Mouse (Mus musculus) gastrocnemius, postnatal 36 days (tissue): ENCODE results near the gene Cacng8. TPM values are rescaled to one million over a fixed set of nuclear protein-coding genes. Genes with fewer than 3 reads are reported as not detected.

Experiments used
- DNase-seq, 2 experiments: peaks; one replicate each; pipeline ENCODE4 v3.0.0; 2022
- intact Hi-C: fragments of 180-260 bp; cut with DNase I; formaldehyde crosslinking; loops from one replicate; pipeline ENCODE4 v1.15.1; 2025
- total RNA-seq, 2 experiments: library from RNA; stranded (reverse); gene quantifications; 2 replicates each; pipeline ENCODE4 v1.2.3; 2021

The Cacng8 gene
- total RNA-seq, 2 experiments from 2014 or later: not detected

DNA sequence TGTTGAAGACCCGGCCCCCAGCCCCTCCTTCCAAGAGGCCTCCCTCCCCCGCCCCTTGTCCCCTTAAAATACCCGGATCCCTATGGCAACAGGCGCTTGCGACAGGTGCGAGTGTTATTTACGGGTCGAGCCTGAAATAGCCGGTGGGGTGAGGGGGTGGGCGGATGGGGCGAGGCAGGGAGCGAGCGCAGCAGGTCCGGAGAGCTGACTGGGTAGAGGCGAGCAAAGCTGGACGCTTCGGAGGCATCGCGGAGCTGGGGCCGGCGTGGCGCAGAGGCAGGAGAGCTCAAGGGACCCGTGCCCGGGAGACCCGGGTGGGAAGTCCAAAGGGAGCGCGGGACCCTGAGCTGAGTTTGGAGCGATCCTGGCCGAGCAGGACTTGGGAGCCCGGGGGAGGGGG lies 32.9 kb downstream of the Cacng8 start:
- DNase-seq: peak; percentile 19 to 44
- intact Hi-C loops: no loop called here

DNA sequence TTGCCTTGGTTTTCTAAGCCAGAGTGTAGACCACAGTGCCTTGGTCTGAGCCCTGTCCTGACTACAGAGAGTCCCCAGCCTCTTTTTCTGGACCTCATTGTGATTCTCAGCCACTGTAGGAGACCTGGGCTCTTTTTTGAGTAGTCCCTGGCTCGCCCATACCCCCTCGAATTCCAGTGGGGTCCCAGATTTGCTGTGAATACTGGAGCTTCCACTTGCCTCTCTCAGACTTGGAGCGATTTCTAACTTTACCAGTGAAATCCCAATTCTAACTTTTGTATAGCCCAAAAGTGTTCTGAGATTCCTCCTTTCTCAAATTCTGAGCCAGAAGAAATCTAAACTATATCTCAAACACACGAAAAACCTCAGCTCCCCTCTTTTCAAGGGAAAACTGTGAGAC lies 33.4 kb downstream of the Cacng8 start, which contains the start of gene Cacng6:
Gene Cacng6, plus strand, starts transcription at position 301 of the 400 bp plus-strand sequence.
- intact Hi-C loops: no loop called here
- DNase-seq: no peak

DNA sequence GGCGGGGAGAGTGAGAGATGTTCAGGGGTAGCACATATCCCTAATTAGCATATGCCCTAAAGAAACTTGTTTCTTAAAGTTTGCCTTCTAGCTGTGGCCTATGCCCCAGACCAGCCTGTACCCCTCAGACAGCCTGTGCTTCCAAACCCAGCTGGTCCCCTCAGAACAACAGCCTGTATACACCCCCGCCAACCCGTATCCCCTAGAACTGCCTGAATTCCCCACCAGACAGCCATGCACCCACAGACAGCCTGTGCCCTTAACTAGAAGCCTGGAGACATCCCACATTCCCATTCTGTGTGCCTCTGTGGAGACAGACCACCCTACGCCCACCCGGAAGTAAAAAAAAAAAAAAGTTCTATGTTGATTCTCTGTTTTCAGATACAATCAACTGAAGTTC lies 34.7 kb downstream of the Cacng8 start:
- intact Hi-C loops: no loop called here
- no peak for DNase-seq

DNA sequence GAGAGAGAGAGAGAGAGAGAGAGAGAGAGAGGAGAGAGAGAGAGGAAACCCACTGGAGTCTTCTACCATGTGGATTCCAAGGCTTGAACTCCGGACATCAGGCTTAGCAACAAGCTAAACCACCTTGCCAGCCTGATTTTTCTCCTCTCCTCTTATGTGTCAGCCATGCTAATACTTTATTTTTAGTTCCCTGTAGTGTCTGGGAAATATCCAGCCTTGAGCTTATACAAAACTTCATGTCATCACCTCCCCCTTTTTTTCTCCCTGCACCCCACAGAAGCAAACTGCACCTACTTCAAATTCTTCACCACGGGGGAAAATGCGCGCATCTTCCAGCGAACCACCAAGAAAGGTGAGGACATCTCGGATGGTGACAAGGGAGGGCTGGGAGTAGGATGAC lies 39.7 kb downstream of the Cacng8 start:
- intact Hi-C loops: no loop called here
- DNase-seq: no peak

DNA sequence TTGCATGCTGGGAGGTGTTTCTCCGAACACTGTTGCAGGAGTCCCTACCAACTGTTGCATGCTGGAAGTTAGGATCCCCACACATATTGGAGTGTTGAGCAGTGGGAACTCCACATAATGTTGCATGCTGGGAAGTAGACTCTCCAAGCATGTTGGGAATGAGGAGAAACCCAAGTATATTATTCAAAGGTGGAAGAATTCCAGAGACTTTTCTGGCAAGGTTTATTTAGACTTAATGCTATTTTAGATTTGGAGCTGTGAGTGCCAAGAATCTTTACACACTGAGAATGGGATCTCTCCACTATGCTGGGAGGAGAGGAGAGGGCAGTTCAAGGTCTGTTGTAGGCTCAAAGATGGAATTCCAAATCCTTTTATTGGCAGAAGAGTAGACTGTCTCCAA lies 41.6 kb downstream of the Cacng8 start:
- intact Hi-C loops: no loop called here
- no peak for DNase-seq

DNA sequence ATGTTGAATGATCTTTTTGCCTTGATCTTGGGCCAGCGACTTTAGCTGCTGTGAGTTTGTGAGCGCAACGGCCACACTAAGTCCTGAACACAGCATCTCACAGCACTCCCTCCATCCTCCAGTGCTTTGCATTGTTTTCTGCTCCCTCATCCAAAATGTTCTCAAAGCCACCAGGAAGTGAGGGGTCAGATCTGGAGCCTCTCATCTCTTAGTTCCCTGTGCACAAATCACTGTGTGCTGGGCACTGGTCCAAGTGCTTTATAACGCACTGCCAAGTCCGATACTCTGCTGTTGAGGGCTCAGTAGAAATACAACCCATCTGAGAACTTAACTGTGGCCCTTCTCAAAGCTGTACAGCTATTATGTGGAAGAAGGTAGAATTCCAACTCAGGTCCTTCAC lies 47.5 kb downstream of the Cacng8 start:
- no peak for DNase-seq
- intact Hi-C loops: no loop called here

DNA sequence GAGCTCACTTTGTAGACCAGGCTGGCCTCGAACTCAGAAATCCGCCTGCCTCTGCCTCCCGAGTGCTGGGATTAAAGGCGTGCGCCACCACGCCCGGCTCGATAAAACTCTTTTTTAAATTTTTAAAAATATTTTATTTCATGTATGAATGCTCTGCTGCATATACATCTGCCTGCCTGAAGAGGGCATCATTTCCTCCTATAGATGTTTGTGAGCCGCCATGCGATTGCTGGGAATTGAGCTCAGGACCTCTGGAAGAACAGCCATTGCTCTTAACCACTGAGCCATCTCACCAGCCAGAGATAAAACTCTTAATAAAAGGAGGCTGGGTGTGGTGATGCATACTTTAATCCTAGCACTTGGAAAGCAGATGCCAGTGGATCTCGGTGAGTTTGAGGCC lies 49.5 kb downstream of the Cacng8 start:
- intact Hi-C loops: loop anchor here (5.0 kb wide), 1 partner anchor 38 kb away; no protein-coding TSS in a partner anchor
- DNase-seq: no peak

DNA sequence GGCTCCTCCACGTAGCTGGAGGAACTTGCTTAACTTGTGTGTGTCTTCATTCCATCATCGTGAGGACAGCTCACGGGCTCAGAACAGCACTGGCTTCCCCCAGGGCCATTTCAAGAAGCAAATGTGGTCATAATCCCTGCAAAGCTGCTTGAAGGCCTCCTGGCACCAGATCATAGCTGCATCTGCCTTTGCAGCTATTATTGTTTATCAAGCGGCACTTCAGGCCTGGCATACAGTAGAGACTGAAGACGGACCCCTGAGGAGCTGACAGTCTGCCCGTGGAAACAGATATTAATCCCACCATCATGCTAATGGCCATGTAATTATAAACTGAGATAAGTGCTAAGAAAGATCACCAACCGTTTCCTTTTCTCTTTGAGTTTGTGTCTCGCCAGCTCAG lies 50.0 kb downstream of the Cacng8 start:
- intact Hi-C loops: loop anchor here (5.0 kb wide), 1 partner anchor 38 kb away; no protein-coding TSS in a partner anchor
- no peak for DNase-seq

DNA sequence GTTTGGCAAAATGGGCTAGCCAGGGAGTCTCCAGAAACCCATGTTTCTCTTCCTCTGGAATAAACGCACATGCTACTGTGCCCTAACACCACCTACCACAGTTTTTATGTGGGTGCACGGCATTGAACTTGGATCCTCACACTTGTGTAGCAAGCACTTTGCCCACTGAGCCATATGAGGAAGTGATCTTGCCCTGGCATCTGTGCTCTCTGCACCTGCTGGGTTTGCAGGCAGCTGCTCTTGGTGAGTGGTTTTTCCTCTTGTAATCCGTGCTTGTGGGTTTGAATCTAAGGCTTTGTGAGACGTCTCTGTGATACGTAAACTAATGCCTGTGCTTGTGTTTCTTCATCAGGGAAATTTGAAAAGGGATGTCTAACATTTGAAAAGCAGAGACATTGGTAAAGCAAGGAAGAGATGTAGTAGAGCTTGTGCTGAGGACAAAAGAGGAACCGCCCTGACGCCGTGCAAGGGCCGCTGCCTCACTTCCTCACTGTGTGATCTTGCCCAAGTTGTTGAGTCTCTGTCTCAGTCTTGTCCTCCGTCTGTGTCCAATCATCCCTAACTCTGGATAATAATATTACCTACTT lies 52.1 kb downstream of the Cacng8 start:
- intact Hi-C loops: loop anchor here (5.0 kb wide), 1 partner anchor 40 kb away; no protein-coding TSS in a partner anchor
- DNase-seq: no peak

DNA sequence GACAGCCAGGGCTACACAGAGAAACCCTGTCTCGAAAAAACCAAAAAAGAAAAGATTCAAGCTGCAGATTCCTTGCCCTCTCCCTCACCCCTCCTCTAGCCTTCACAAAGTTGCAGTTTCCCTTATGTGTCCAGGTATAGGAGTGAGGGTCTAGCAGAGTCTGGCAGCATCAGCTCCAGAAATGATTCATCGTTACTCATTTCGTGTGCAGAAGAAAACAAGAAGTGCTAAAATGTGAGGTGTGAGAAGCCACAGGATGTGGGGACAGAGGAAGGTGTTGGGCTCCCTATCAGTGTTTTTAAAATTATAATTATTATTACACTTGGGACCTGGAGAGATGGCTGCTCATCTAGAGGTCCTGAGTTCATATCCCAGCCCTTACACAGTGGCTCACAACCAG lies 54.2 kb downstream of the Cacng8 start:
- no peak for DNase-seq
- intact Hi-C loops: loop anchor here (5.0 kb wide), 1 partner anchor 42 kb away; no protein-coding TSS in a partner anchor

DNA sequence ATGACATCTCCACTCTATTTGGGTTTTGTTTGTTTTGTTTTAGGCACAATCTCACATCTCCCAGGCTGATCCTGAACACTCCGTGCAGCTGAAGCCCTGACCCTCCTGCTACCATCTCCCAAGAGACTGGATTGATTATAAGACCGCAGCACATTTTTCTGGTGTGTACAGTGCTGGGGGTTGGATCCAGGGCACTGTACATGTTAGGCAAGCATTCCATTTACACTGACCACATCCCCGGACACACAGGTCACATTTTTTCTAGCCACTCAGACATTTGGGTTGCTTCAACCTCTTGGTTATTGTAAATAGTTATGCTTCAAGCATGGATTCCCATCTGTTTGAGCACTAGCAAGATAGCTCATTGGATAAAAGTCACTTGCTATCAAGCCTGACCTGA lies 56.1 kb downstream of the Cacng8 start:
- intact Hi-C loops: no loop called here
- no peak for DNase-seq

DNA sequence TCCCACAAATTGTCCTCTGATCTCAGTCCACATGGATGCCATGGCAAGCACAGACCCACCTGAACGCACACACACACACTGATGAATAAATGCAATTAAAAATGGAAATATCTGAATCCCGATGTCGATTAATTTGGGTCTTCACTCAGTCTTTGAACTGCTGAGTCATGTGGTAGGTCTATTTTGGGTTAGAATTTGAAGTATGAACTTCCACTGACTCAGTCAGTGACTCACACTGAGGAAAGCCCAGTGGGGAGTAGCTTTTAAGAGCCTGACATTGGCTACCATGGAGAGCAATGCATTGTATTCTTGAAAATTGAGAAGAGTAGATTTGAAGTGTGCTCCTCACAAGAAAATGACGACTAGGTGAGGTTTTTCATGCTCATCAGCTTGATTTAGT lies 56.5 kb downstream of the Cacng8 start:
- intact Hi-C loops: no loop called here
- no peak for DNase-seq

DNA sequence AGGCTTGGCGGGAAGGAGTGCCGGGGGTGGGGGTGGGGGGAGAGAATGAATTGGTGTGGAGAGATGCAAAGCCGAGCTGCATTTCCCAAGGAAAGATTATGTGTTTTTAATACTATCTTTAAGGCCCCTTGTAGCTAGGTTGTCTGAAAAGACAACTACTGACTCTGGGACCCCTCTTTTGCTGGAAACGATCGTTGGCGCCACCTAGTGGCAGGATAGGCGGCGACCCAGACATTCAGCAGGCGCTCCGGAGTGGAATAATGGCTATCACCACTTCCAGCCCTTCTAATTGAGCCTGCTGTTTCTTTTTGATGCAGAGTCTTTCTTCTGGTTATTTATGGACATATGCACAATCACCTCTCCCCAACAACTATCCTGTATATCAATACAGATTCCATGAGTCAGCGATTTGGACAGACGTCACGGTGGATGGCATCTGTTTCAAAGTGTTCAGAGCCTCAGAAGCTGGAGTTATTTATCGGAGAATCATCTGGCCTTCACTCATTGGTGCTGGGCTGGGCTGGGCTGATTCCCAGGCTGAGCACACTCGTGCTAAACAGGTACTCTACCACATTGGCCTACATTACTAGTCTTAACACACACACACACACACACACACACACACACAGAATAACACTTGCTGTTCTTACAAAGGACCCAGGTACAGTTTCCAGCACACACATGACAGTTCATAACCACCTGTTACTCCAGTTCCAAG lies 58.4 kb downstream of the Cacng8 start:
- intact Hi-C loops: loop anchor here (2.0 kb wide), 1 partner anchor 118 kb away; no protein-coding TSS in a partner anchor
- DNase-seq: peak; percentile 61 to 65

DNA sequence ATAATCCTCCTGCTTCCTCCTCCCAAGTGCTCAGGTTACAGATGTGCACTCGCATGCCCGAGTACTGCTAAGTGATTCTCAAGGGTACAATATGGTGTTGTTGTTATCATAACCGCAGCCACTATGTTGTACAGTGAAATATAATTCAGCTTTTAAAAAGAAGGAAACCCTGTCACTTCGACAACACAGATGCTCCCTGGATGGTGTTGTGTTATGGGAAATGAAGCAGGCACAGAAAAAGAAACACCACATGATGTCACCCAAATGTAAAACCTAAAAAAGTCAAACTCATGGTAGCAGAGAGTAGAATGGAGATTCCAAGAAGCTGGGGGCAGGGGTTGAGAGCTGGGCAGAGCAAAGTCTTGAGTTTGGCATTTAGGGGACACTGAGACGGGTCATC lies 60.2 kb downstream of the Cacng8 start:
- DNase-seq: no peak
- intact Hi-C loops: loop anchor here (5.0 kb wide), 2 partner anchors 38 to 228 kb away; no protein-coding TSS in a partner anchor

DNA sequence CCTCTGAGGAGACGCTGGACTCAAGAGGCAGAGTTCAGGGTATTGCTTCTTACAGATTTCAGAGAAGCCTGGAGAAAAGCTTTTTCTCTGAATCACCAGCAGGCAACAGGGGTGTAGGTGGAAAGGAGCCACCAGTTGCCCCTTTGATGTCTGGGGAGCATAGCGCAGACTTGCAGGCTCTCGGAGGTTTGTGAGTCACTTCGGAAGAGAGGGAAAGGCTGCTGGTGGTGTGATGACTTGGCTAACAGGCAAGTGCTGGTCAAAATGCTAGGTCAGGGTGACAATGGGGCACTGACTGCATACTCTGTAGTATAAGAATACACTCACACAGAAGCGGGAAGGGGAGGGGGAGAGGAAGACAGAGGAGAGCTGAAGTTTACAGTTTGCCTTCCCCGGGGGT lies 60.7 kb downstream of the Cacng8 start:
- intact Hi-C loops: loop anchor here (5.0 kb wide), 2 partner anchors 39 to 229 kb away; no protein-coding TSS in a partner anchor
- no peak for DNase-seq

DNA sequence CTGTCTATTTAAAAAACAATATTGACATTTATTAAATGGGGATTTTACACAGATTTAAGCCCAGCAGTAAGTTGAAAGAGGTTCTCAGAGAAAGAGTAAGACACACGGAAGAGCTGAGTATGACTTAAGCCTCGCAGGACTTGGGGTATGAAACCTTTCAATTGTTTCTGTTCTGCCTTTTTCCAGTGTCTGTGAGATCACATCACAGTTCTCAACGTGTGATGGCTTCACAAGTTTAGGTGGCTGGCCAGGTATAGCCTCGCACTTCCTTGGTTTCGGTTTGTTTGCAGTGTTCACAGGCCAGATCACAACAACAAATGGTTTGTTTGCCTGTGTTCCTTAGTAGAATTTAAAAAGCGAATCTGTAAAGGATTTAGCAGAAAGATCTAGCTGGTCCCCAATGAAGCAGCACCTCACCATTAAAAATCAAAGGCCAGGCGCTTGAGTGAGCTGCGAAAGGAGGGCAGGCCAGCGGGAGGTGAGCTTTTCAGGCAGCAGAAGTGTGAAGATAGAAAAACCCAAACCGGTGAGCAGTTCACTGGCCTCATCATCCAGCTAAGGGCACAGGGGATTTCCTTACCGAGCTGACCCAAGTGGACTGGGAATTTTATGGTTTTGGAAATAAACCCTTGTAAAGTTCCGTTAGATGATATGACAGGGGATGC lies 62.5 kb downstream of the Cacng8 start:
- DNase-seq: no peak
- intact Hi-C loops: loop anchor here (5.0 kb wide), 2 partner anchors 41 to 231 kb away; no protein-coding TSS in a partner anchor

DNA sequence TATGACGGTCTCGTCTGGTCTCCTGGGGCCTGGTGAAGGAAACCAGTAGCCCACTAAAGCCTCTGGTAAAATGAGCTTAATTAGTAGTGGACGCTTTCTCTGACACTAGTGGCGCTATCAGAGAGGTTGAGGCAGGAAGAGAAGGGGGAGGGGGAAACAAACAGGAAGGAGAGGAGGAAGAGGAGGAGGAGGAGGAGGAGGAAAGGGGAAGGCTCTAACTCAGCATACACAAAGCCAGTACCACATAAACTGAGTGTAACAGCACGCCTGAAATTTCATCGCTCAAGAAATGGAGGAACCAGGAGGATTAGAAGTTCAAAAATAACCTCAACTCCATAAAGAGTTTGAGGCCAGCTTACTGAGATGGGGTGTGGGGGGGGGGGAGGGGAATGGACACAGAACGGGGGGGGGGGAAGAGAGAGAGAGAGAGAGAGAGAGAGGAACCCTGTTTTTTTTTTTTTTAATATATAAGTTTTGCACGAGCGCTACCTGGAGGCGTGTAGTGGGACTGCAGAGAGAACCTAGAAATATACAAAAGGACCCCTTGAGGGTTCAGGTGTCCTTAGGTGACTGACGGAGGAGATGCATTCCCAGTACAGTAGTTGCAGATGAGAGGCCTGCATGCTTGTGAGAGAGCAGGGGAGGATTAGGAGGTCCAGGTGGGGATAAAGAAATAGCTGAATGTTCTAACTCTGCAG lies 63.2 kb downstream of the Cacng8 start:
- intact Hi-C loops: loop anchor here (5.0 kb wide), 2 partner anchors 41 to 231 kb away; no protein-coding TSS in a partner anchor
- no peak for DNase-seq

DNA sequence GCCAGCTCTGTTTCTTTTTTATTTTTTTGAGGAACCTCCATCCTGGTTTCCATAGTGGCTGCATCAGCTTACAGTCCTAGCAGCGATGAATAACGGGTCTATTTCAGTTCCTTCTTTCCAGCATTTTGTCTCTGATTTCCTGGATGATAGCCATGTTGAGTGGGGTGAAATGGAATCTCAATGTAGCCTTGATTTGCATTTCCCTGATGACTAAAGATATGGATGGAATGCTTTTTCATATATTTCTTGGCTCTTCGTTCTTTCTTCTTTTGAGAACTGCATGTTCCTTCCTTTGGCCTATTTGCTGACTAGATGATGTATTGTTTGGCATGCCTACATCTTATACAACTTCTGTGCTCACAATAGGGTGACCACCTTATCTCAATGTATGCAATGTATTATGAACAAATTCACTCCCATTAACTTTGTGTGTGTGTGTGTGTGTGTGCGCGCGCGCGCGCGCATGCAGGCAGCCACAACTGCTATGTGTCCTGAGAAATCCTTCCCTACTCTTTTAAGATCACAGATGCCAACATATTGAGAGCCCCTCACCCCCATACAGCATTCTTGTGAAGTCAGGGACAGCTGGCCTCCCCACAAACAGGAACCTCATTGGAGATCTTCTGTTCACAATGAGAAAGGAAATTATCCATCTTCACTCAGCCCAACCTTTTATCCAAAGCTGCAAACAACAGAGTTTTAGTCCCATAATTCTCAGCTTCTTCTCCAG lies 66.8 kb downstream of the Cacng8 start:
- no peak for DNase-seq
- intact Hi-C loops: no loop called here

DNA sequence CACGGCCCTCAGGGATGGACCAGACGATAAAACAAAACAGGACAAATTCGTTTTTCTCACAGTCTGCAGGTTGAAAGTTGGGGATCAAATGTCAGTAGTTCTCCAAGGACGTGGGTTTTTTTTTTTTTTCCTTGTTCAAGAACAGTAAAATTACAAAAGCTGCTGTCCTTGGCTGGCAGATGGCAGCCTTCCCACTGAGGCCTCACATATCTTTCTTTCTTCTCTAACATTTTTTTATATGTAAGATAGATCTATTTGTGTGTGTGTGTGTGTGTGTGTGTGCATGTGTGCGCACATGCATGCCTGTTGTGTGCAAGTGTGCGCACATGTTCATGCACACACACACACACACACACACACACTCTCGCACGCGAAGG lies 67.3 kb downstream of the Cacng8 start:
- DNase-seq: no peak
- intact Hi-C loops: no loop called here

DNA sequence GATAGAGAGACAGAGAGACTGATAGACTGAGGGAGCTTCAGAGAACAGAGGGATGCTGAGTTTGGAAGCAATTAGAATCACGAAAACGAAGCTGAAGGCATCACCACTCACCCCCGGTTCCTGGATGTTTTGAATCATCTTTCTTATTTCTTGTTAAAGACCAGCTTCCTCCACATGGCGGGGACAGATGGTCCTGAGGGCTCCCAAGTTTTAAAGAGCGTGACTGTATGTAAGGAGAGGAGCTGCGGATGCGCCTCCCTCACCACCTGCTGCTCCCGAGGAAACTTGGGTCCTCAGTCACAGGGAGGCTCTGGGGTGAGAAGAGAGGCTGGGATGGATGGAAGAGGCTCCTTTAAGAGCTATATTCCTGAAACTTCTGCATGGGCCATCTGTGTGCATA lies 69.8 kb downstream of the Cacng8 start:
- intact Hi-C loops: no loop called here
- no peak for DNase-seq
